Comparison of ENCODE assay signal across 30 mouse cellular contexts in genomic region chr11:77693026-77693425, GRCm38 (mm10). TPM values are rescaled to one million over a fixed set of nuclear protein-coding genes. Genes with fewer than 3 reads are reported as not detected.
DNase-seq lines count a peak whose midpoint lies in the region; ATAC-seq and TF ChIP-seq lines count a peak whose summit lies in the region.
"Had no signal": no experiment of that assay in that cellular context is flagged by ENCODE, and none has a peak within 500 bp of the region (broad histone marks: within the 10 kb centered on the region; RNA-seq: fewer than 3 reads in every experiment).

No protein-coding gene starts in this region.

- no peak for TF ChIP-seq POLR2A in ES-Bruce4 (IDR thresholded peaks at IDR 0.05; ENCODE audit: insufficient read depth, low read length)
- TF ChIP-seq POLR2A in bone marrow macrophage, adult 2 months (IDR thresholded peaks at IDR 0.05; ENCODE audit: borderline replicate concordance, low read depth, low read length), result no peak

- H3K4me3 ChIP-seq in heart, embryonic 13.5 days, result no peak overlapping the region
- no peak overlapping the region for H3K4me3 ChIP-seq in heart, embryonic 10.5 days
- no peak overlapping the region; the same call in 1 of the 2 replicates for H3K4me3 ChIP-seq in ES-Bruce4 (ENCODE audit: low read depth, low read length)
- H3K4me3 ChIP-seq in G1E (ENCODE audit: low read depth, low read length), result peak overlapping the region; percentile 13; the same call in 1 of the 2 replicates
- peak overlapping the region; percentile 14; the same call in 1 of the 2 replicates for H3K4me3 ChIP-seq in bone marrow macrophage, adult 2 months (ENCODE audit: insufficient read depth, low read length)
- H3K4me3 ChIP-seq: embryonic facial prominence, embryonic 13.5 days; embryonic facial prominence, embryonic 15.5 days; erythroblast, embryonic 14.5 days; forebrain, embryonic 10.5 days; forebrain, embryonic 12.5 days had no signal

- H3K27ac ChIP-seq in heart, embryonic 13.5 days (replicated peaks), result no peak overlapping the region
- no peak overlapping the region for H3K27ac ChIP-seq in heart, embryonic 10.5 days
- no peak overlapping the region for H3K27ac ChIP-seq in ES-Bruce4 (ENCODE audit: insufficient read depth, low read length)
- no peak overlapping the region for H3K27ac ChIP-seq in bone marrow macrophage, adult 2 months (ENCODE audit: insufficient read depth, low read depth, low read length)
- H3K27ac ChIP-seq: embryonic facial prominence, embryonic 13.5 days; embryonic facial prominence, embryonic 15.5 days; forebrain, embryonic 10.5 days; forebrain, embryonic 12.5 days had no signal

- TF ChIP-seq EP300 in ES-Bruce4 (IDR thresholded peaks at IDR 0.05; ENCODE audit: insufficient read depth, low read depth, low read length), result no peak

- ATAC-seq in heart, embryonic 13.5 days (ENCODE audit: extremely low read depth, insufficient number of reproducible peaks, low FRiP score, low TSS enrichment), result no peak
- ATAC-seq in G1E (ENCODE audit: extremely low read depth, insufficient number of reproducible peaks, low FRiP score, poor library complexity, severe bottlenecking), result no peak
- ATAC-seq in granulocyte monocyte progenitor cell, adult 5-6 weeks (replicated peaks; ENCODE audit: poor library complexity, severe bottlenecking), result no peak
- ATAC-seq: activated CD4-positive, CD25-positive, alpha-beta regulatory T cell, adult 4 months; CD4-positive, CD25-positive, alpha-beta regulatory T cell, adult 4 months; forebrain, embryonic 14.5 days; forebrain, embryonic 16.5 days; Patski had no signal

- H3K4me1 ChIP-seq in heart, embryonic 13.5 days, result peaks cover 44% of the 10 kb centered on the region
- H3K4me1 ChIP-seq in heart, embryonic 10.5 days, result peaks cover 5% of the 10 kb centered on the region; the same call in 1 of the 2 replicates
- H3K4me1 ChIP-seq in ES-Bruce4 (ENCODE audit: control insufficient read depth, insufficient read depth, low read length) (peaks cover 4% of the 10 kb centered on the region), G1E (ENCODE audit: insufficient read depth, low read depth, low read length) (peaks cover 54% of the 10 kb centered on the region)
- peaks cover 24% of the 10 kb centered on the region for H3K4me1 ChIP-seq in bone marrow macrophage, adult 2 months (ENCODE audit: control insufficient read depth, insufficient read depth, low read length)

- 74% methylated on average over 3 of the region's 3 CpGs for WGBS in heart, embryonic 13.5 days
- WGBS in heart, embryonic 10.5 days, result 89% methylated on average over 3 of the region's 3 CpGs

- TF ChIP-seq CTCF in ES-Bruce4 (IDR thresholded peaks at IDR 0.05; ENCODE audit: low read depth, low read length) (no peak), G1E (IDR thresholded peaks at IDR 0.05; ENCODE audit: low read depth, low read length) (no peak)
- TF ChIP-seq CTCF in bone marrow macrophage, adult 2 months (IDR thresholded peaks at IDR 0.05; ENCODE audit: low read depth, low read length), result no peak

- H3K9ac ChIP-seq in heart, embryonic 13.5 days, result no peak overlapping the region
- H3K9ac ChIP-seq in ES-Bruce4 (ENCODE audit: low read depth, poor library complexity, severe bottlenecking), result peak overlapping the region; percentile 70
- H3K9ac ChIP-seq: embryonic facial prominence, embryonic 13.5 days; embryonic facial prominence, embryonic 15.5 days; forebrain, embryonic 12.5 days had no signal

- H3K36me3 ChIP-seq in heart, embryonic 13.5 days, result peaks cover 79% of the 10 kb centered on the region
- H3K36me3 ChIP-seq in heart, embryonic 10.5 days, result peaks cover 80% of the 10 kb centered on the region
- H3K36me3 ChIP-seq in ES-Bruce4 (ENCODE audit: control insufficient read depth, insufficient read depth, low read length, poor library complexity, severe bottlenecking), result peaks cover 75% of the 10 kb centered on the region
- H3K36me3 ChIP-seq in G1E (replicated peaks), result peaks cover 79% of the 10 kb centered on the region

- H3K9me3 ChIP-seq in heart, embryonic 13.5 days, result no peaks in the 10 kb centered on the region
- no peaks in the 10 kb centered on the region for H3K9me3 ChIP-seq in heart, embryonic 10.5 days
- H3K9me3 ChIP-seq in ES-Bruce4 (replicated peaks; ENCODE audit: control insufficient read depth, insufficient read depth, low read length, poor library complexity, severe bottlenecking), result no peaks in the 10 kb centered on the region
- no peaks in the 10 kb centered on the region for H3K9me3 ChIP-seq in G1E (replicated peaks)
- H3K9me3 ChIP-seq: embryonic facial prominence, embryonic 13.5 days; embryonic facial prominence, embryonic 15.5 days; forebrain, embryonic 12.5 days had no signal

- no peak for DNase-seq in heart, embryonic 10.5 days (ENCODE audit: low spot score)
- DNase-seq in G1E (ENCODE audit: low spot score), result no peak
- no peak for DNase-seq in frontal cortex, postnatal 14 days (ENCODE audit: low spot score in 2 of 2)
- DNase-seq in gastrocnemius, postnatal 25 days, result no peak
- DNase-seq: adrenal gland, adult 8-10 months; adrenal gland, postnatal 14 days; B cell, adult 2 months; cerebellum, adult 11-12 months; cerebellum, adult 8-10 months; cerebellum, adult 9-11 months; cerebellum, postnatal 14 days; cerebellum, postnatal 36 days; embryo, embryonic 11 days had no signal

- H3K27me3 ChIP-seq in heart, embryonic 13.5 days (replicated peaks), result no peaks in the 10 kb centered on the region
- no peaks in the 10 kb centered on the region for H3K27me3 ChIP-seq in heart, embryonic 10.5 days (ENCODE audit: insufficient read depth, poor library complexity, severe bottlenecking)
- H3K27me3 ChIP-seq in ES-Bruce4 (ENCODE audit: control insufficient read depth, insufficient read depth, low read length, poor library complexity, severe bottlenecking) (no peaks in the 10 kb centered on the region), G1E (ENCODE audit: insufficient read depth, low read length) (no peaks in the 10 kb centered on the region)
- H3K27me3 ChIP-seq: embryonic facial prominence, embryonic 13.5 days; embryonic facial prominence, embryonic 15.5 days; forebrain, embryonic 12.5 days; Patski had no signal

- H3K4me2 ChIP-seq in heart, embryonic 13.5 days, result 0 out of 2 replicates have a peak overlapping the region, but pooled peaks have one; percentile 12
- H3K4me2 ChIP-seq: embryonic facial prominence, embryonic 13.5 days; embryonic facial prominence, embryonic 15.5 days; forebrain, embryonic 12.5 days had no signal

RNA-seq across cellular contexts. Expression of gene Nufip2, which starts 7.1 kb away (rescaled TPM):
- polyA plus RNA-seq in heart, embryonic 13.5 days (2015; fragmentation: Nextera tagmentation; extraction: Ambion mirVana), result 3.6 and 4.0 TPM in 2 replicates
- polyA plus RNA-seq in heart, embryonic 10.5 days (2016; fragmentation: Nextera tagmentation; extraction: Ambion mirVana), result 3.9 TPM in 2 replicates
- polyA plus RNA-seq in ES-Bruce4 (2011; ENCODE audit: insufficient read depth, insufficient read length, low read depth, missing spikeins) (133 and 139 TPM in 2 replicates), G1E (2012) (22.3 and 24.0 TPM in 2 replicates)
- total RNA-seq in G1E (2014; fragmentation: Nextera tagmentation) (97.1 and 113 TPM in 2 replicates), G1E (2017) (75.3 and 94.0 TPM in 2 replicates)
- 40.8 and 50.4 TPM in 2 replicates for polyA plus RNA-seq in bone marrow macrophage, adult 2 months (2012; ENCODE audit: insufficient read depth, insufficient read length, missing spikeins)
- total RNA-seq in granulocyte monocyte progenitor cell, adult 5-6 weeks (2014; fragmentation: Nextera tagmentation), result 60.5 and 62.3 TPM in 2 replicates
- total RNA-seq in granulocyte monocyte progenitor cell, adult 5-6 weeks (2017), result 89.1 and 93.7 TPM in 2 replicates
- total RNA-seq in gastrocnemius, postnatal 25 days (2021), result 10 to 100 TPM; 34.7 to 37.3 TPM

RNA-seq across cellular contexts. Expression of gene Cryba1, which starts 32.1 kb away (rescaled TPM):
- 0.20 TPM in 1 of 2 replicates, not detected in the other for polyA plus RNA-seq in heart, embryonic 13.5 days (2015; fragmentation: Nextera tagmentation; extraction: Ambion mirVana)
- polyA plus RNA-seq in heart, embryonic 10.5 days (2016; fragmentation: Nextera tagmentation; extraction: Ambion mirVana), result 0.18 TPM in 1 of 2 replicates, not detected in the other
- polyA plus RNA-seq in ES-Bruce4 (2011; ENCODE audit: insufficient read depth, insufficient read length, low read depth, missing spikeins), result not detected in 2 replicates
- total RNA-seq in G1E (2014; fragmentation: Nextera tagmentation), result not detected in 2 replicates
- total RNA-seq in G1E (2017), result 0.27 TPM in 1 of 2 replicates, not detected in the other
- not detected in 2 replicates for polyA plus RNA-seq in G1E (2012)
- not detected in 2 replicates for polyA plus RNA-seq in bone marrow macrophage, adult 2 months (2012; ENCODE audit: insufficient read depth, insufficient read length, missing spikeins)
- not detected in 2 replicates for total RNA-seq in granulocyte monocyte progenitor cell, adult 5-6 weeks (2014; fragmentation: Nextera tagmentation)
- not detected in 2 replicates for total RNA-seq in granulocyte monocyte progenitor cell, adult 5-6 weeks (2017)
- total RNA-seq in gastrocnemius, postnatal 25 days (2021), result not detected
- total RNA-seq: adrenal gland, adult 18-20 months; adrenal gland, adult 8-10 months; adrenal gland, postnatal 14 days; adrenal gland, postnatal 4 days; common myeloid progenitor, adult 5-6 weeks had no signal
- polyA plus RNA-seq: CD4-positive, CD25-positive, alpha-beta regulatory T cell, adult 4 months; embryonic facial prominence, embryonic 13.5 days; erythroblast, embryonic 14.5 days; Patski had no signal

Comparison
In these comparisons a context has a peak if more than half of its experiments do, and no peak if none do; other contexts are left out.
1. H3K4me3 ChIP-seq: peak in G1E (single experiment) and bone marrow macrophage, adult 2 months (single experiment); none in heart, embryonic 13.5 days (single experiment), heart, embryonic 10.5 days (single experiment) and ES-Bruce4 (single experiment).